Mouse (Mus musculus) adrenal gland, postnatal 25 days (tissue): ENCODE results near the gene Dmrt1. TPM values are rescaled to one million over a fixed set of nuclear protein-coding genes. Genes with fewer than 3 reads are reported as not detected.

Source experiments
- DNase-seq: peaks from one replicate; pipeline ENCODE4 v3.0.0; 2021; ENCODE audit warnings: mixed read lengths
- total RNA-seq: library from RNA; stranded (reverse); gene quantifications from 2 replicates; pipeline ENCODE4 v1.2.3, GENCODE M21; 2021

The Dmrt1 gene
- total RNA-seq, 1 experiment from 2014 or later = not detected

DNA sequence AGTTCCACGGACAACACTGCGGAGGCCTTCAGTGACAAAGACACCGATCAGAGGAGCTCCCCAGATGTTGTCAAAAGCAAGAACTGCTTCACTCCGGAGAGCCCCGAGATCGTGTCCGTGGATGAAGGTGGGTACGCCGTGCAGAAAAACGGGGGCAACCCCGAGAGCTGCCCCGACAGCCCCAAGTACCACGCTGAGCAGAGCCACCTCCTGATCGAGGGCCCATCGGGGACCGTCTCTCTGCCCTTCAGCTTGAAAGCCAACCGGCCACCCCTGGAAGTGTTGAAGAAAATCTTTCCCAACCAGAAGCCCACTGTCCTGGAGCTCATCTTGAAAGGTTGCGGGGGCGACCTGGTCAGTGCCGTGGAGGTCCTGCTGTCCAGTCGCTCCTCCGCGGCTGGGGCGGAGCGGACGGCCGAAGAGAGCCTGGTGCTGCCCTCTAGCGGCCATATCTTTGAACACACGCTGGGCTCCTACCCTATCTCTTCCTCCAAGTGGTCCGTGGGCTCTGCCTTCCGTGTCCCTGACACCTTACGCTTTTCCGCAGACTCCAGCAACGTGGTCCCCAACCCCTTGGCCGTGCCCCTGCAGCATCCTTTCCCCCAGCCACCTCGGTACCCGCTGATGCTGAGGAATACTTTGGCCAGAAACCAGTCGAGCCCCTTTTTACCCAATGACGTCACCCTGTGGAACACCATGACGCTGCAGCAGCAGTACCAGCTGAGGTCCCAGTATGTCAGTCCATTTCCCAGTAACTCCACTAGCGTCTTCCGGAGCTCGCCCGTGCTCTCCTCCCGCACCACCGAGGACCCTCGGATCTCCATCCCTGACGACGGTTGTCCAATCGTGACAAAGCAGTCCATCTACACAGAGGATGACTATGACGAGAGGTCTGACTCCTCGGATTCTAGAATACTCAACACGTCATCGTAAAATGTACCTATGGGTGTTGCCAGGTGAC lies 117.2 kb downstream of the Dmrt1 start:
- DNase-seq = peak; percentile 76

DNA sequence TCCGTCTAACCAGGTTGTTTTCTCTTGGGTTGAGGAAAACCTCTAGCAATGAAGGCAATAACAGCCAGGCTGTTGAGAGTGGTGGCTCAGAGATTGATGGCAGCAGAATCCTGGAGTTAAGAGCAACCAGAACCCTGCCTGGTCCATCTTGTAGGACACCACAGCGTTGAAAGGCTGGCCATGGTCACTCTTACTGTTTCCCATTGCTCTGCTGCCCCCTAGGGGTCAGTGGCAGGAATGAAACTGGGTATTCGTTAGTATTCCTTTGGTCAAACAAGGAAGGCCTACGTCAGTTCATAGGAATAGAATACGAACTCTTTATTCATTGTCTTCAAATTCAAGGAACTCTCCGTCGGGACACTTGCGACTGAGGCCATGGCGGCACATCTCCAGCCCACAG lies 123.1 kb downstream of the Dmrt1 start:
- DNase-seq = peak; percentile 70

DNA sequence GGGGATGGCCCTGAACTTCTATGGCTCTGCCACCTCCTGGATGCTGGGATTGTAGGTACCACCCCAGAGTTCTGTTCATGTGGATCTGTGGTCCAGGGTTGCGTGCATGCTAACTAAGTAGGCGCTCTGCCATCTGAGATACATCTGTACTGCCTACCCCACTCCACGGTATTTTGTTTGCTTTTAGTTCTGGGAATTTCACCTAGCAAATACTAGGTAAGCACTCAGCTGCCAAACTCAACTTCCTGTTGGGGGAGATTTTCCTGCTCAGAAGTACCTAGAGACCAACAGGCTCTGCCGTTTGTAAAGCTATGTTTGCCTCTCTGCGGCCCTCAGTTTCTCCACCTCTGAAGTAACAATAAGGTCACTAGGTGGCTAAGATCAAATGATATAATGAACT lies 129.7 kb downstream of the Dmrt1 start:
- no peak for DNase-seq

DNA sequence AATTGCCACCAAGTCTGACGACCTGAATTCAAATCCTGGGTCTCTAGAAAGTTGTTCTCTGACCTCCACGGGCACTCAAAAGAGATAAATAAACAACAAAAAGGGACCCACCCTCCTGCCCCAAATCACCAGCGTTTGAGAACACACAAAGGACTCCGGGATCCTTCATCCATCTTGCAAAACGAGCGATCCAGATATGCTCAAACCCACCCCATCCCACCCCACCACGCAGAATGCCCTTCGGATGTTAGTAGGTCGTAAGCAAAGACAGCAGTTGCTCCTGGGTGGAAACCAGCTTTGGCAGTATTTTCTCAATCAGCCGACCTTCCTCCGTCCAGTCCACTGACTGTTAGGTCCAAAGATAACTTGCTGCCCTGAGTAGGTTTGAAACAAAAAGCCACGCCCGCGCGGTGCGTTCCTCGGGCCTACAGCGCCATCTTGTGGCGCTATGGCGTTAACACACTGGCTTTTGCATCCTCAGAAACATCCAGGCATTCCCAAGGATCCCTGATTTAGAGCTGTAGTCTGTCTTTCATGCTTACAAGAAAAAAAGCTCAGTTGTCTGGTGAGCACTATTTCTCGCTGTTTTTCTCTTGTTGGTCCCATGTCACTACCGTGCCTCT lies 130.3 kb downstream of the Dmrt1 start:
- DNase-seq = peak; percentile 71

DNA sequence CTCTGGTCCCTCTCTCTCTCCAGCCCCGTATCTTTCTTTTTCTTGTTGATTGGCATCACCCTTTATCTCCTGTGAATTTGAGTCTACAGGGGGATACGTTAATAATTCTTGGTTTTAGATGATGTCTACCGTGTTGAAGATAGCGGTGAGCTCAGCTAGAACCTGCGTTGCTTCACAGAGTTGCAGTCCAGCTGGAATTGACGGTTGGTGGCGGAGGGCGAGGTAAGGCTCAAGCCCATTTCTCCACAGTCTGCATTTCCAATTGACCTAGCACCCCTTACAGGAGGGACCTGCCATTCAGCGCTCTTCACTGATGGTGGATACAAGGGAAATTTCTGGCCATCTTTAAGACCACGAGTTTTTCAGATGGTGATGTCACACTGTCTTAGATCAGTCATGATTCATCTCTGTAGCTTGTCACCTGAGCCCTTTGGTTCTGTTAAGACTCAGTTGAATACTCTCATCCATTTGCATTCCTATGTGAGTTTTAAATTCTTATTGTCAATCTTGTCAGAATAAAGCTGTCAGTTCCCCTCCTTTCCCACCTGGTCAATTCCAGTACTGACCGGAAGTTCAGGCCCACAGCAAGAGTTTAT lies 133.4 kb downstream of the Dmrt1 start:
- no peak for DNase-seq

DNA sequence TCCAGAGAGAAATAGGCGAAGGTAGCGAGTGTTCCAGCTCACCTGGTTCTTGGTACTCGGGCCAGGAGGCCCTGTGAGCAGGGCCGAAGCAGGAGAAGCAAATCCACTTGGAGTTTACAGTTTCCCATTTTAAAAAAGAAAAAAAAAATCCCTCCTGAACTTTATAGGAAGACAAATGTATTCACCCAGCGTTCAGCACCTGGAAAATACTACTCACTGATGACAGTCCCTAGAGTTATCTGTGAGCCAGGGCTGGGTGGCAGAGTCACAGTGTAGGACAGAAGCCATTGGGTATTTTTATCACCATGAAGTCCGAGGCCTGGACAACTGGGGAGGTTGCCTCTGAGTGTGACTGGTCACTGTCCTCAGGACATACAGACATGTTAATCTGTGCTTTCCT lies 136.4 kb downstream of the Dmrt1 start:
- DNase-seq = no peak

DNA sequence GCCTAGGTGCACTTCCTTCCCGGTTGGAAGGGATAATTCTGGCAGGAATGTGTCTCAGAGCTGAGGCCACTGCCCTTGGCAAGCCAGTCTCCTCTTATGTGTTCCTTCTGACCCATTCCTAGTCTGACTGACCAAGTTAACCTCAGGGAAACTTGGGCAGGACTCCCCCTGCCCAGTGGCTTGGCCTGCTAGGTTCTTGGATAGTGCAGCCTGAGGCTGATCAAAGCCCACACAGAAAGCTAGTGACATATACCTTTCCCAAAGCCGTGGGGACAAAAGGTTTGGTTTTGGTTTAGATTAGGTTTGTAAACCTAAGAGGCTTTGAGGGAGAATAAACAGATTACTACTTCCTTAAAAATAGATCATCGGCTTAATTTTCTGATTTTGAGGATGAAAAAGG lies 141.7 kb downstream of the Dmrt1 start:
- no peak for DNase-seq

DNA sequence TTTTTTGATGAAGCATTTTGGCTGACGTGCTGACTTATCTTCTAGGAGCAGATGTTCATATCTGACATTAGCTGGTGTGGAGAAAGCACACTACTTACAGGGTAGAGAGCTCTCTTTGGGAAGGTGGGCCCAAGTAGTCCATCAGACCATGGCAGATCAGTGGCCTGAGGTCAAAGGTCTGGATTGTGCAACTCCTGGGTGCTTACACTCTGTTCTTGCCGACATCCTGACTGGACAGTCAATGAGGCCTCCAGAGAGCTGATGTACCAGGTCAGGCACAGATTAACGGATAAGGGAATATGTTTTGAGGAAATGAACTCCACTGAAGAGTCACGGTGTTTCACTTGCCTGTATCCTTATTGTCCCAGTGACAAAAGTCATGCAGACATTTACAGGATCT lies 143.3 kb downstream of the Dmrt1 start:
- no peak for DNase-seq

DNA sequence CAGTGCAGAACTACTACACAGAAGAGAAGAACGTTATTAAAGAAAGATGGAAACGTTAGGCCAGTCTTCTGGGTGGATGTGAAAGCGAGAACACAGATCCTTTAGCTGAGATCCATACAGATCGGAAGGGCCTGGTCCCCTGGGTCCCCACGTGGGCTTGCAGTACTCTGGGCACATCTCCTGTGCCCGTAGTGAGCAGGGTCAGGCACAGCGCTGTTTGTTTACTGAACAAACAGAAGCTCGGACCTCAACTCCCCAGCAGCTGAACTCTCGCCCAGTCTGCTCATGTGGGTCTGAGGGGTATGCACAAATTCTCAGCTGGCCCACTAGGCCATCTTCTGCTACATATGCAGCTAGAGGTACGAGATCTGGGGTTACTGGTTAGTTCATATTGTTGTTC lies 145.1 kb downstream of the Dmrt1 start:
- no peak for DNase-seq

DNA sequence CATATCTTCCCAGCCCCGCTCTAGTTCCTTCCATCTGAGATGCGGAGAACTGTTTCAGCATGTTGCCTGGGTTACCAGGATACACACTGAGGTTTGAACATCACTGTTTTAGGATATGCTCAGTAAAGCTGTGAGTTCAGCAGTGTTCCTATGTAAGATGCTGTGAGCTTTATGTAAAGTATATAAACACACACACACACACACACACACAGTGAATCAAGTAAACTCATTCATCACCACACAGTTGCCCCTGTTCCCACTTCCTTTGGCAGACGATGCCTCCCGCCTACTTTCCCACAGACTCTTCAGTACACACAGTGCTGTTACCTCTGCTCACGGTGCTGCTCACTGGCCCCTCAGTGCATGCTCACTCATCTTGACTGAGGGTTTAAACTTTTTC lies 147.1 kb downstream of the Dmrt1 start:
- DNase-seq = no peak

Other genes starting within 250 kb of the Dmrt1 start
- gene Dmrt3, start 104.7 kb downstream of the Dmrt1 start, total RNA-seq = not detected in 2 replicates
- 4.2 and 6.1 TPM in 2 replicates for gene Dmrt2, start 166.8 kb downstream of the Dmrt1 start, total RNA-seq